Mouse (Mus musculus): Measurements from ENCODE around the gene Myl6. TPM values are rescaled to one million over a fixed set of nuclear protein-coding genes. Genes with fewer than 3 reads are reported as not detected.

Myl6 gene
- polyA plus RNA-seq (2014; fragmentation: Nextera tagmentation; extraction: Ambion mirVana): 921 and 980 TPM in 2 replicates

- Histone ChIP-seq H3K4me2 (replicated peaks; ENCODE audit: low read depth, low read length) (peak within 1 kb of the TSS; percentile 87), H3K9me3 (ENCODE audit: control insufficient read depth, low read length) (no peaks in the 10 kb centered on the region), H3K4me1 (ENCODE audit: control insufficient read depth, insufficient read depth, low read length) (peaks cover 30% of the 10 kb centered on the region), H3K4me3 (ENCODE audit: low read length) (peak within 1 kb of the TSS; percentile 80), H3K27ac (ENCODE audit: low read depth, low read length) (peak within 1 kb of the TSS; percentile 93), H3K9ac (ENCODE audit: low read depth, low read length) (peak within 1 kb of the TSS; percentile 85), H3K36me3 (ENCODE audit: control insufficient read depth, insufficient read depth, low read length) (peaks cover 29% of the 10 kb centered on the region), H3K27me3 (ENCODE audit: control insufficient read depth, insufficient read depth, low read length) (no peaks in the 10 kb centered on the region)
- WGBS: under 1% methylated on average over 45 of the region's 45 CpGs
- ATAC-seq (ENCODE audit: low FRiP score, low TSS enrichment): peak; percentile 92
Measured at GRCm38 (mm10) chr10:128493695-128494666, at the start of gene Myl6. Myl6 (minus strand) TSS chr10:128494145.

DNA sequence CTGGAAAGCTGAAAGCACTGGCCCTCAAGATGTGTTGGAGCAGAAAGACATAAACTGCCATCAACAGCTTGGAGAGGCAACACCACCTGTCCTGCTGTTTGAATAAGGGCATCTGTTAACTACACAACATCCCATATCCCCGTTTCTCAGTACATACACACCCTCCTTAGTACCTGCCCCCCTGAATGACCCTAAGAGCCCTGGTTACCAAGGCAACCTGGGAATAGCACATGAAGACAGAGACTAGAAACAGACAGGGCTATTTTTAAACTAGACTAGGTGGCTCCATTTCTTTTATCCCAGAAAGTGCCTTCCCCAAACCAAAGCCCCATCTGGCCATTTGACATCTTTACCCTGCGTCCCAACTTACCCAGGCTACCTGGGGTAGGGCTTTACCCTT, 49.2 kb upstream of the Myl6 start:
- Histone ChIP-seq H3K9me3 (ENCODE audit: control insufficient read depth, low read length) (no peaks in the 10 kb centered on the region), H3K4me1 (ENCODE audit: control insufficient read depth, insufficient read depth, low read length) (peaks cover 10% of the 10 kb centered on the region; the same call in 1 of the 2 replicates), H3K27ac (ENCODE audit: low read depth, low read length) (no peak overlapping the region), H3K4me3 (ENCODE audit: low read length) (no peak overlapping the region), H3K27me3 (ENCODE audit: control insufficient read depth, insufficient read depth, low read length) (no peaks in the 10 kb centered on the region), H3K36me3 (ENCODE audit: control insufficient read depth, insufficient read depth, low read length) (peaks cover 38% of the 10 kb centered on the region), H3K9ac (ENCODE audit: low read depth, low read length) (no peak overlapping the region), H3K4me2 (replicated peaks; ENCODE audit: low read depth, low read length) (no peak overlapping the region)
- ATAC-seq (ENCODE audit: low FRiP score, low TSS enrichment): no peak
- WGBS: 79% methylated on average over 2 of the region's 2 CpGs

DNA sequence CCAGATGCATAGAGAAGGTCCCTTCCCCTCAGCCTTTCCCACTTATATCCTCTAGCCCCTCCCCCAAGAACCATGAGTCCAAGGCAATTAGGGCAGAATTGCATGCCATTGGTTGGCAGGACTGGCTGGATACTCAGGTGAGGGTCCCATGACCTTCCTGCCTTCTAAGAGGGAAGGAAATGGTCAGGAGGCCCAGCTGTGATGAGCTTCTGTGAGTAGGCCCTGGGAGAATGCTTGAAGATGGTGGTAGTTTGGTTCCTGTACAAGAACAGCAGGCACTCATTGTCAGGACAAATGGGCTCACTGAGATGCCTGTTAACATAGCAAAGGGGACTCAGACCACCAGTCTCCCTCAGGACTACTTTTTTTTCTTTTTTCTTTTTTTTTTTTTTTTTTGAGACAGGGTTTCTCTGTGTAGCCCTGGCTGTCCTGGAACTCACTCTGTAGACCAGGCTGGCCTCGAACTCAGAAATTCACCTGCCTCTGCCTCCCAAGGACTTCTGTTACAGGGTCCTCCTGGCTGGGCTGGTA, 44.5 kb upstream of the Myl6 start:
- H3K27ac ChIP-seq (ENCODE audit: low read depth, low read length): no peak overlapping the region
- ATAC-seq (ENCODE audit: low FRiP score, low TSS enrichment): no peak

GRCm38 (mm10) chr10:128536266-128536940, 42.5 kb upstream of the Myl6 start:
- peak; percentile 87 for ATAC-seq (ENCODE audit: low FRiP score, low TSS enrichment)
- Histone ChIP-seq H3K36me3 (ENCODE audit: control insufficient read depth, insufficient read depth, low read length) (no peaks in the 10 kb centered on the region), H3K9me3 (ENCODE audit: control insufficient read depth, low read length) (no peaks in the 10 kb centered on the region), H3K27me3 (ENCODE audit: control insufficient read depth, insufficient read depth, low read length) (no peaks in the 10 kb centered on the region), H3K4me2 (replicated peaks; ENCODE audit: low read depth, low read length) (peak overlapping the region; percentile 33), H3K9ac (ENCODE audit: low read depth, low read length) (no peak overlapping the region; the same call in 1 of the 2 replicates), H3K4me3 (ENCODE audit: low read length) (peak overlapping the region; percentile 14; the same call in 1 of the 2 replicates), H3K27ac (ENCODE audit: low read depth, low read length) (peak overlapping the region; percentile 6; the same call in 1 of the 2 replicates), H3K4me1 (ENCODE audit: control insufficient read depth, insufficient read depth, low read length) (no peaks in the 10 kb centered on the region)
- 16% methylated on average over 18 of the region's 18 CpGs for WGBS

More for the DNA sequence above, 44.5 kb upstream of the Myl6 start:
- no peak overlapping the region for H3K4me3 ChIP-seq (ENCODE audit: low read length)
- no peak overlapping the region for H3K4me2 ChIP-seq (replicated peaks; ENCODE audit: low read depth, low read length)
- no peaks in the 10 kb centered on the region for H3K27me3 ChIP-seq (ENCODE audit: control insufficient read depth, insufficient read depth, low read length)
- H3K4me1 ChIP-seq (ENCODE audit: control insufficient read depth, insufficient read depth, low read length): no peaks in the 10 kb centered on the region
- peaks cover 13% of the 10 kb centered on the region for H3K36me3 ChIP-seq (ENCODE audit: control insufficient read depth, insufficient read depth, low read length)
- no peaks in the 10 kb centered on the region for H3K9me3 ChIP-seq (ENCODE audit: control insufficient read depth, low read length)
- H3K9ac ChIP-seq (ENCODE audit: low read depth, low read length): no peak overlapping the region
- WGBS: 83% methylated on average over 1 of the region's 1 CpGs

GRCm38 (mm10) chr10:128535624-128536265, 41.8 kb upstream of the Myl6 start:
- H3K9me3 ChIP-seq (ENCODE audit: control insufficient read depth, low read length): no peaks in the 10 kb centered on the region
- peak overlapping the region; percentile 14; the same call in 1 of the 2 replicates for H3K4me3 ChIP-seq (ENCODE audit: low read length)
- peak overlapping the region; percentile 6; the same call in 1 of the 2 replicates for H3K27ac ChIP-seq (ENCODE audit: low read depth, low read length)
- ATAC-seq (ENCODE audit: low FRiP score, low TSS enrichment): no peak
- no peaks in the 10 kb centered on the region for H3K36me3 ChIP-seq (ENCODE audit: control insufficient read depth, insufficient read depth, low read length)
- H3K4me2 ChIP-seq (replicated peaks; ENCODE audit: low read depth, low read length): peak overlapping the region; percentile 33
- H3K4me1 ChIP-seq (ENCODE audit: control insufficient read depth, insufficient read depth, low read length): no peaks in the 10 kb centered on the region
- H3K27me3 ChIP-seq (ENCODE audit: control insufficient read depth, insufficient read depth, low read length): no peaks in the 10 kb centered on the region
- H3K9ac ChIP-seq (ENCODE audit: low read depth, low read length): no peak overlapping the region; the same call in 1 of the 2 replicates
- WGBS: 79% methylated on average over 4 of the region's 4 CpGs

GRCm38 (mm10) chr10:128535206-128535605, 41.3 kb upstream of the Myl6 start:
- Histone ChIP-seq H3K9me3 (ENCODE audit: control insufficient read depth, low read length) (no peaks in the 10 kb centered on the region), H3K36me3 (ENCODE audit: control insufficient read depth, insufficient read depth, low read length) (no peaks in the 10 kb centered on the region), H3K9ac (ENCODE audit: low read depth, low read length) (no peak overlapping the region), H3K4me1 (ENCODE audit: control insufficient read depth, insufficient read depth, low read length) (no peaks in the 10 kb centered on the region), H3K27ac (ENCODE audit: low read depth, low read length) (no peak overlapping the region), H3K4me2 (replicated peaks; ENCODE audit: low read depth, low read length) (no peak overlapping the region), H3K27me3 (ENCODE audit: control insufficient read depth, insufficient read depth, low read length) (no peaks in the 10 kb centered on the region), H3K4me3 (ENCODE audit: low read length) (no peak overlapping the region)
- no peak for ATAC-seq (ENCODE audit: low FRiP score, low TSS enrichment)
- WGBS: 81% methylated on average over 2 of the region's 2 CpGs

- Histone ChIP-seq H3K36me3 (ENCODE audit: control insufficient read depth, insufficient read depth, low read length) (no peaks in the 10 kb centered on the region; the same call in 1 of the 2 replicates), H3K4me2 (replicated peaks; ENCODE audit: low read depth, low read length) (peak overlapping the region; percentile 99), H3K4me3 (ENCODE audit: low read length) (peak overlapping the region; percentile 70), H3K9ac (ENCODE audit: low read depth, low read length) (0 out of 2 replicates have a peak overlapping the region, but pooled peaks have one; percentile 28), H3K9me3 (ENCODE audit: control insufficient read depth, low read length) (no peaks in the 10 kb centered on the region), H3K27ac (ENCODE audit: low read depth, low read length) (no peak overlapping the region; the same call in 1 of the 2 replicates), H3K4me1 (ENCODE audit: control insufficient read depth, insufficient read depth, low read length) (0 out of 2 replicates have a peak, but pooled peaks cover 8% of the 10 kb centered on the region), H3K27me3 (ENCODE audit: control insufficient read depth, insufficient read depth, low read length) (peaks cover 7% of the 10 kb centered on the region)
- ATAC-seq (ENCODE audit: low FRiP score, low TSS enrichment): no peak
- WGBS: 27% methylated on average over 28 of the region's 28 CpGs
Measured at GRCm38 (mm10) chr10:128526366-128527356, 32.7 kb upstream of the Myl6 start.

Data from kidney, embryonic 14.5 days (tissue).